Mouse (Mus musculus): Measurements from ENCODE around the gene Duoxa2. TPM values are rescaled to one million over a fixed set of nuclear protein-coding genes. Genes with fewer than 3 reads are reported as not detected.
"Not testable (repeated sequence)": the region's sequence is repeated elsewhere in the genome, so short reads cannot be mapped to it uniquely, and the experiment has no call there.

The Duoxa2 gene
- polyA plus RNA-seq, 1 experiment from 2014 or later, result not detected

DNA sequence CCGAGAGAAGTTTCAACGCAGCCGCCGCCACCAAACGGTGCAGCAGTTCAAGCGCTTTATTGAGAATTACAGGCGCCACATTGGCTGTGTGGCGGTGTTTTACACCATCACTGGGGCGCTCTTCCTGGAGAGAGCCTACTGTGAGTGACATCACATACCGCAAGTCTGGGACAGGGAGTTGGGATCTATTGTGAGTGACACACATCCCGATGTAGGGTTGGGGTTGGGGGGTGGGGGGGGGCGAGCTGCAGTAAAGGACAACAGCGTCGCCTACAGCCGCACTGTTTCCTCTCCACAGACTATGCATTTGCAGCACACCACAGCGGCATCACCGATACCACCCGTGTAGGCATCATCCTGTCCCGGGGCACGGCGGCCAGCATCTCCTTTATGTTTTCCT, 38.6 kb downstream of the Duoxa2 start:
- no peaks in the 10 kb centered on the region for H3K27me3 ChIP-seq (ENCODE audit: control insufficient read depth, insufficient read depth, low read length)

DNA sequence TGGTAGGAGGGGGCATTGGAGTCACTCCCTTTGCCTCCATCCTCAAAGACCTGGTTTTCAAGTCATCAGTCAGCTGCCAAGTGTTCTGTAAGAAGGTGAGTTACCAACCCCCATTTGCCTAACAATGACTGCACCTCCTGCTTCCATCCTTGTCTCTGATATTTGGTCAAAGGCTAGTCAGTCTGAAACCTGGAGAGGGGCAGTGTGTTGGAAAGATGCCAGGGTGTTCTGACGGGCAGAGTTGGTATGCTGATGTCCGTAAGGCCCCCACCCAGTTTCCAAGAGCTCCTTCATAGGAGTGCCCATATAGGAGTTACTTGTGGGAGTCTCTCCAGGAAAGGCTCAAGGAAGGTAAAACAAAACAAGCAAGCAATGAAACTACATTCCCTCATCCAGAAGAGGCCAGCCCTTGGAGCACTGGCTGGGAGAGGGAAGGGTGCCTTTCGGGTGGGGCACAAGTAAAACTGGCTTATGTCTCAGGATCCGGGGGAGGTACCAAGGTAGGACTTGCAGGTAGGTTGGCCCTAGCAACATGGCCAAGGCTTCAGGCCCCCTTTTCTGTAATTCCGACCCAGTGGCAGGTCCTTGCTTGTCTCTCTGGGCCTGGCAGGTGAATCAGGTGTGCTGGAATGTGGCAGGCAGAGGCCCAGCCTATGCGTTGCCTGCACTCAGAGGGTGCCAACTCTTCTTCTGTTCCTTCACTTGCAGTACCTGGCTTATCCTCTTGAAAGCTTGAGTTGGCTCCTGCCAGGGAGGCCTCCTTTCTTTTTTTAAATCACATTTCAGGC, 46.6 kb downstream of the Duoxa2 start:
- Histone ChIP-seq H3K9me3 (ENCODE audit: control insufficient read depth, low read depth, low read length) (no peaks in the 10 kb centered on the region), H3K4me1 (ENCODE audit: control insufficient read depth, insufficient read depth, low read length) (peaks cover 12% of the 10 kb centered on the region; the same call in 1 of the 2 replicates), H3K27me3 (ENCODE audit: control insufficient read depth, insufficient read depth, low read length) (no peaks in the 10 kb centered on the region), H3K4me3 (ENCODE audit: low read depth, low read length) (no peak overlapping the region), H3K4me2 (replicated peaks; ENCODE audit: low read depth, low read length) (no peak overlapping the region), H3K36me3 (ENCODE audit: control insufficient read depth, insufficient read depth, low read length) (no peaks in the 10 kb centered on the region), H3K27ac (ENCODE audit: low read length) (peak overlapping the region; percentile 58; the same call in 1 of the 2 replicates), H3K9ac (replicated peaks; ENCODE audit: low read depth, low read length) (no peak overlapping the region)
- WGBS, result 73% methylated on average over 6 of the region's 6 CpGs
- no peak for ATAC-seq (ENCODE audit: insufficient number of reproducible peaks, insufficient read depth, low FRiP score, low read depth)

More for the DNA sequence above, 38.6 kb downstream of the Duoxa2 start:
- Histone ChIP-seq H3K27ac (ENCODE audit: low read length) (no peak overlapping the region), H3K9me3 (ENCODE audit: control insufficient read depth, low read depth, low read length) (no peaks in the 10 kb centered on the region), H3K4me3 (ENCODE audit: low read depth, low read length) (no peak overlapping the region), H3K36me3 (ENCODE audit: control insufficient read depth, insufficient read depth, low read length) (no peaks in the 10 kb centered on the region), H3K4me1 (ENCODE audit: control insufficient read depth, insufficient read depth, low read length) (no peaks in the 10 kb centered on the region), H3K9ac (replicated peaks; ENCODE audit: low read depth, low read length) (no peak overlapping the region), H3K4me2 (replicated peaks; ENCODE audit: low read depth, low read length) (no peak overlapping the region)
- 54% methylated on average over 21 of the region's 21 CpGs for WGBS
- no peak for ATAC-seq (ENCODE audit: insufficient number of reproducible peaks, insufficient read depth, low FRiP score, low read depth)

DNA sequence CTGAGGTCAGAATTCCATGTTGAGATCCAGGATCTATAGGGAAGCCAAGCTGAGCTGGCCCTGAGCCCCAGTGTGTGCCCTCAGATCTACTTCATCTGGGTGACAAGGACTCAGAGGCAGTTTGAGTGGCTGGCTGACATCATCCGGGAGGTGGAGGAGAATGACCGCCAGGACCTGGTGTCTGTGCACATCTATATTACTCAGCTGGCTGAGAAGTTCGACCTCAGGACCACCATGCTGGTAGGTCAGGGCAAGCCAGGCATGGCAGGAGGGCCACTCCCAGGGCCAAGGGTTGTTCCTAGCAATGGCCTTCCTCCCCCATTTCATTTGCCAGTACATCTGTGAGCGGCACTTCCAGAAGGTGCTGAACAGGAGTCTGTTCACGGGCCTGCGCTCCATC, 47.5 kb downstream of the Duoxa2 start:
- H3K27me3 ChIP-seq (ENCODE audit: control insufficient read depth, insufficient read depth, low read length); H3K9ac ChIP-seq (replicated peaks; ENCODE audit: low read depth, low read length); H3K9me3 ChIP-seq (ENCODE audit: control insufficient read depth, low read depth, low read length); H3K4me3 ChIP-seq (ENCODE audit: low read depth, low read length); H3K4me2 ChIP-seq (replicated peaks; ENCODE audit: low read depth, low read length); H3K36me3 ChIP-seq (ENCODE audit: control insufficient read depth, insufficient read depth, low read length); ATAC-seq (ENCODE audit: insufficient number of reproducible peaks, insufficient read depth, low FRiP score, low read depth): not testable (repeated sequence)
- 85% methylated on average over 6 of the region's 6 CpGs for WGBS
- Histone ChIP-seq H3K27ac (ENCODE audit: low read length) (peak overlapping the region; percentile 58; the same call in 1 of the 2 replicates), H3K4me1 (ENCODE audit: control insufficient read depth, insufficient read depth, low read length) (peaks cover 12% of the 10 kb centered on the region; the same call in 1 of the 2 replicates)

DNA sequence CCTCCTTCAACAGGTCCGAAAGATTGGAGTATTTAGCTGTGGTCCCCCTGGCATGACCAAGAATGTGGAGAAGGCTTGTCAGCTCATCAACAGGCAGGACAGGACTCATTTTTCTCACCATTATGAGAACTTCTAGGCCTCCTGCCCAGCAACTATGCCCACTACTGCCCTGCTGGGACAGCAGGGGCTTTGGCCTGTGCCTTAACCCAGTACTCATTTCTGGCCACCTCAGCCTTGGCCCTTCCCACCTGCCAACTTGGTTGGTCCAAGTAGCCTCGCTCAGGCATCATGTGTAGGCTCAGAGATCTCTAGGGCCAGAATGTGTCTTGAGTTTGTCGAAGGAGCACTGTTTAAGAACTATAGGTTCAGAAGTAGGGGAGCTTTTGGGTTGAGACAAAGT, 48.6 kb downstream of the Duoxa2 start:
- 93% methylated on average over 3 of the region's 3 CpGs for WGBS
- no peak overlapping the region for H3K4me2 ChIP-seq (replicated peaks; ENCODE audit: low read depth, low read length)
- H3K4me1 ChIP-seq (ENCODE audit: control insufficient read depth, insufficient read depth, low read length), result peaks cover 12% of the 10 kb centered on the region; the same call in 1 of the 2 replicates
- no peaks in the 10 kb centered on the region for H3K36me3 ChIP-seq (ENCODE audit: control insufficient read depth, insufficient read depth, low read length)
- H3K9me3 ChIP-seq (ENCODE audit: control insufficient read depth, low read depth, low read length), result no peaks in the 10 kb centered on the region
- no peaks in the 10 kb centered on the region for H3K27me3 ChIP-seq (ENCODE audit: control insufficient read depth, insufficient read depth, low read length)
- no peak overlapping the region for H3K4me3 ChIP-seq (ENCODE audit: low read depth, low read length)
- H3K9ac ChIP-seq (replicated peaks; ENCODE audit: low read depth, low read length), result no peak overlapping the region
- no peak for ATAC-seq (ENCODE audit: insufficient number of reproducible peaks, insufficient read depth, low FRiP score, low read depth)
- no peak overlapping the region for H3K27ac ChIP-seq (ENCODE audit: low read length)

DNA sequence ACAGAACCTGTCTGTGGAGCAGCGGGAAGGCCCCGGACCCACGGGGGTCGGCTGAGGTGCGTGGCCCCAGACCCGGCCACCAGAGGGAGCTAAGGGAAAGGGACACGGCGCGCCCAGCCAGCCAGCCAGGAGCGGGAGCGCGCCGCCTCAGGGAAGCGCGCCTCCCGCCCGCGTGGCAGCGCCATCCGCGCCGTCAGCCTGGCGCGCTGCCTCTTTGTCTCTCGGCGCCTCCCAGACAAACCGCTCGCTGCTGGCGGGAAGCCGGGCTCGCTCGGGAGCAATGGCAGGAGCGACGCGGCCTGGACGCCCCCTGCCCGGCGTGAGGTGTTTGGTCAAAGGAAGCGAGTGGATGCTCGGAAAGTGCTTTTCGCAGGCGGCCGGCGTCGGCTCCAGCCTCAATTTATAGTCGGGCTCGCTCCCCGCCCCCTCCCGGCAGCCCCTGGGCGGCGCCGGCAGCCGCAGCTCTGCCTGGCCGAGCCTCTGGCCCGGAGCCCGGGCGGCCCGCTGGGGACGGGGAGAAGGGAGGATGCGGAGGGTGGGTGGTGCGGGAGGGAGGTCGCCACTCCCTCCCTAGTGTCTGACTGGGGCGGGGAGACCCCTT, 49.9 kb downstream of the Duoxa2 start:
- peaks cover 12% of the 10 kb centered on the region; the same call in 1 of the 2 replicates for H3K4me1 ChIP-seq (ENCODE audit: control insufficient read depth, insufficient read depth, low read length)
- H3K27ac ChIP-seq (ENCODE audit: low read length), result peak overlapping the region; percentile 97
- WGBS, result under 1% methylated on average over 57 of the region's 63 CpGs
- peak; percentile 86 for ATAC-seq (ENCODE audit: insufficient number of reproducible peaks, insufficient read depth, low FRiP score, low read depth)
- H3K4me3 ChIP-seq (ENCODE audit: low read depth, low read length), result peak overlapping the region; percentile 51
- no peaks in the 10 kb centered on the region for H3K9me3 ChIP-seq (ENCODE audit: control insufficient read depth, low read depth, low read length)
- peak overlapping the region; percentile 68 for H3K4me2 ChIP-seq (replicated peaks; ENCODE audit: low read depth, low read length)
- peak overlapping the region; percentile 55 for H3K9ac ChIP-seq (replicated peaks; ENCODE audit: low read depth, low read length)
- peaks cover 3% of the 10 kb centered on the region; the same call in 1 of the 2 replicates for H3K36me3 ChIP-seq (ENCODE audit: control insufficient read depth, insufficient read depth, low read length)
- no peaks in the 10 kb centered on the region for H3K27me3 ChIP-seq (ENCODE audit: control insufficient read depth, insufficient read depth, low read length)

DNA sequence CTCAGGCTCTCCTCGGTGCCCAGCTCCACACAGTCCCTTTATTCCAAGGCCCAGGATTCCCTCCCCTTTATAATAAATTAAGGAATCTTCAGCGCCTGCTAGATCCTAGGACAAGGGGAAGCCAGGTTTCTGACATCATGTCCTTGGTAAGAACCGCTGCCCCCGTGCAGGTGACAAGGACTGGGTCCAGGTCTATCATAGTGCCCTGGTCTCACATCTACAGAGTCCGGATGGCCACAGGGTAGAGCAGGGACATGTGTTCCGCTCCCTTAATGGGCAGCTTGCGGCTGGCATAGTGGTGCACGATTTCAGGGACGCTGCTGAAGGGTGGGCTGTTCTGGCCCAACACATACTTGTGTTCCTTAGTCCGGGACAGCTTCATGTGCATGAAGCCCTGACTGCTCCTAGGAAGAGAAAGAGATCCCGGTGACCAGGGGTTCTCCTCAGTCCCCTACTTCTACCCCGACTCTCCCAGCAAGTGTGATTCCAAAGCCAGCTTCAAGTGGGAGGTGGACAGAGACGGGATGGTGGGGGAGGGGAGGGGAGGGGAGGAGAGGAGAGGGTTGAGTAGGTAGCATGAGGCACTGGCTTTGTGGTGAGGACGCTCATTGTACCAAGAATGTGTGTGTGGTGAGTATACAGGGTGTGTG, 50.6 kb downstream of the Duoxa2 start:
- Histone ChIP-seq H3K4me1 (ENCODE audit: control insufficient read depth, insufficient read depth, low read length) (peaks cover 12% of the 10 kb centered on the region; the same call in 1 of the 2 replicates), H3K4me3 (ENCODE audit: low read depth, low read length) (peak overlapping the region; percentile 51), H3K27ac (ENCODE audit: low read length) (peak overlapping the region; percentile 97), H3K36me3 (ENCODE audit: control insufficient read depth, insufficient read depth, low read length) (peaks cover 5% of the 10 kb centered on the region; the same call in 1 of the 2 replicates), H3K4me2 (replicated peaks; ENCODE audit: low read depth, low read length) (peak overlapping the region; percentile 68), H3K9me3 (ENCODE audit: control insufficient read depth, low read depth, low read length) (no peaks in the 10 kb centered on the region), H3K9ac (replicated peaks; ENCODE audit: low read depth, low read length) (peak overlapping the region; percentile 55), H3K27me3 (ENCODE audit: control insufficient read depth, insufficient read depth, low read length) (no peaks in the 10 kb centered on the region)
- WGBS, result 9% methylated on average over 14 of the region's 14 CpGs
- peak; percentile 43 for ATAC-seq (ENCODE audit: insufficient number of reproducible peaks, insufficient read depth, low FRiP score, low read depth)

DNA sequence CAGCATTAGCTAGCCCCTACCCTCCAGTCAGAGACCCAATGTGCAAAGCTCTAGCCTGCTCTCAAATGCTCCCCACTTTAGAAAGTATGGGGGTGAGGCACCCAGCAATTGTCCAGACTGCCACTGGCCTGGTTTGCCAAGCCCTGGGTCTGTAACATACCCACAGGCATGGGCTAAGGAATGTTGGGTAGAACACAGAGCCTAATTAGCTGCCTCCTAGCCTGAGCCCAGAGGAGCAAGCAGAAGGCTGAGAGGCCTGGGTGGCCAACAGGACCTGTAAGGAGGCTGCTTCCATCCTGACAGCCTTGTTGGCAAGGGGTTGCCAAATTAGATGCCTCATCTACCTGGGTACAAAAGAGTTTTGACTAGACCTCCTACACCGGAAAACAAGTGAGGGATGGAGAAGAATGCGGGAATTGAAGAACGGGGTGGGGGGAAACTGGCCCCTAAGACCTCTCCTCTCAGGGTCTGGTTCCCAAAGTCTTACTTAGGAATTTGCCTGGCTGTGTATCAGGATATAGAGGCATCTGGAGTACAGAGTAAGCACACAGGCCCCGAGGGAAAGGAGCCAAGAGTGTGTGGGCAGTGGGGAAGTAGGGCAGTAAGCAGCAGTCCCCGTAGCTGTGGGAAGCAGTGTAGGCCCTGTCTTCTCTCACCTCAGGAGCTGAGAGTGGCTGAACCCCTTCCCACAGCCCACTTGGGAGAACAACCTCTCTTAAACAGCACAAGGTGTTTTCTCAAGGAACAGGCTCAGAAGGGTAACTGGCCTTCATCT, 52.6 kb downstream of the Duoxa2 start:
- Histone ChIP-seq H3K9ac (replicated peaks; ENCODE audit: low read depth, low read length) (no peak overlapping the region), H3K4me1 (ENCODE audit: control insufficient read depth, insufficient read depth, low read length) (peaks cover 12% of the 10 kb centered on the region; the same call in 1 of the 2 replicates), H3K4me3 (ENCODE audit: low read depth, low read length) (no peak overlapping the region), H3K9me3 (ENCODE audit: control insufficient read depth, low read depth, low read length) (no peaks in the 10 kb centered on the region), H3K4me2 (replicated peaks; ENCODE audit: low read depth, low read length) (no peak overlapping the region), H3K27me3 (ENCODE audit: control insufficient read depth, insufficient read depth, low read length) (no peaks in the 10 kb centered on the region), H3K36me3 (ENCODE audit: control insufficient read depth, insufficient read depth, low read length) (peaks cover 9% of the 10 kb centered on the region), H3K27ac (ENCODE audit: low read length) (peak overlapping the region; percentile 48; the same call in 1 of the 2 replicates)
- 71% methylated on average over 5 of the region's 5 CpGs for WGBS
- no peak for ATAC-seq (ENCODE audit: insufficient number of reproducible peaks, insufficient read depth, low FRiP score, low read depth)

- peak overlapping the region; percentile 48; the same call in 1 of the 2 replicates for H3K27ac ChIP-seq (ENCODE audit: low read length)
- no peak overlapping the region for H3K4me2 ChIP-seq (replicated peaks; ENCODE audit: low read depth, low read length)
- no peak overlapping the region for H3K9ac ChIP-seq (replicated peaks; ENCODE audit: low read depth, low read length)
- WGBS, result 67% methylated on average over 4 of the region's 4 CpGs
- H3K4me1 ChIP-seq (ENCODE audit: control insufficient read depth, insufficient read depth, low read length), result peaks cover 12% of the 10 kb centered on the region; the same call in 1 of the 2 replicates
- no peak overlapping the region for H3K4me3 ChIP-seq (ENCODE audit: low read depth, low read length)
- H3K27me3 ChIP-seq (ENCODE audit: control insufficient read depth, insufficient read depth, low read length), result no peaks in the 10 kb centered on the region
- H3K36me3 ChIP-seq (ENCODE audit: control insufficient read depth, insufficient read depth, low read length), result peaks cover 10% of the 10 kb centered on the region
- no peaks in the 10 kb centered on the region for H3K9me3 ChIP-seq (ENCODE audit: control insufficient read depth, low read depth, low read length)
- no peak for ATAC-seq (ENCODE audit: insufficient number of reproducible peaks, insufficient read depth, low FRiP score, low read depth)
Measured at GRCm38 (mm10) chr2:122351931-122352329, 53.2 kb downstream of the Duoxa2 start.

All from stomach, embryonic 14.5 days (tissue).